Mouse (Mus musculus) macrophage (primary cell): ENCODE data around the gene Camsap3. TPM values are rescaled to one million over a fixed set of nuclear protein-coding genes. Genes with fewer than 3 reads are reported as not detected.

Source experiments
- H3K27ac ChIP-seq: fragments of 350-480 bp; formaldehyde crosslinking; 2 replicates; pipeline ENCODE4 v1.9.0; 2021
- H3K36me3 ChIP-seq: fragments of 350-480 bp; formaldehyde crosslinking; 2 replicates; pipeline ENCODE4 v1.9.0; 2021; ENCODE audit errors: inconsistent target
- H3K4me3 ChIP-seq: fragments of 350-480 bp; formaldehyde crosslinking; 2 replicates; pipeline ENCODE4 v1.9.0; 2021; ENCODE audit errors: inconsistent target
- H3K79me2 ChIP-seq: fragments of 350-480 bp; formaldehyde crosslinking; 2 replicates; pipeline ENCODE4 v1.9.0; 2021; ENCODE audit errors: inconsistent target
- WGBS: methylation state at CpG from one replicate; pipeline ENCODE4 v1.1.7; 2026; ENCODE audit warnings: inconsistent platforms; ENCODE audit not compliant: missing documents; 5-methylcytosine and 5-hydroxymethylcytosine counted together
- polyA plus RNA-seq: library from polyadenylated mRNA; stranded (reverse); fragments of 250-400 nt; gene quantifications from 3 replicates; pipeline ENCODE4 v1.2.4, GENCODE M21; 2018; ENCODE audit warnings: inconsistent platforms

The Camsap3 gene
- polyA plus RNA-seq, 1 experiment from 2014 or later = 0.52 TPM

- Histone ChIP-seq H3K36me3 (no peaks in the 10 kb centered on the region), H3K4me3 (no peak overlapping the region), H3K79me2 (no peaks in the 10 kb centered on the region), H3K27ac (no peak overlapping the region)
- WGBS = 49% methylated on average over 7 of the region's 7 CpGs
Measured at GRCm38 (mm10) chr8:3656725-3657381, 69.8 kb downstream of the Camsap3 start.

Other genes starting within 250 kb of the Camsap3 start
- 0.19 to 0.32 TPM in 2 of 3 replicates, not detected in the other for gene A430078G23Rik, start 233.9 kb upstream of the Camsap3 start, polyA plus RNA-seq
- gene Arhgef18, start 194.3 kb upstream of the Camsap3 start, polyA plus RNA-seq = 2.2 to 3.5 TPM (median 2.2 TPM) in 3 replicates
- gene Pex11g, start 119.6 kb upstream of the Camsap3 start, polyA plus RNA-seq = 1.0 to 2.3 TPM (median 1.1 TPM) in 3 replicates
- gene Tex45, start 116.4 kb upstream of the Camsap3 start, polyA plus RNA-seq = not detected in 3 replicates
- 7.9 to 23.2 TPM (median 13.3 TPM) in 3 replicates for gene Zfp358, start 94.2 kb upstream of the Camsap3 start, polyA plus RNA-seq
- gene Mcoln1, start 86.8 kb upstream of the Camsap3 start, polyA plus RNA-seq = 50.2 to 92.5 TPM (median 73.4 TPM) in 3 replicates
- gene Pnpla6, start 71.9 kb upstream of the Camsap3 start, polyA plus RNA-seq = 10.2 to 19.0 TPM (median 11.7 TPM) in 3 replicates
- not detected in 3 replicates for gene C330021F23Rik, start 19.3 kb upstream of the Camsap3 start, polyA plus RNA-seq
- gene Xab2, start 34.0 kb downstream of the Camsap3 start, polyA plus RNA-seq = 26.9 to 29.7 TPM (median 28.8 TPM) in 3 replicates
- 35.9 to 49.5 TPM (median 43.3 TPM) in 3 replicates for gene Pet100, start 34.3 kb downstream of the Camsap3 start, polyA plus RNA-seq
- not detected in 3 replicates for gene Pcp2, start 38.3 kb downstream of the Camsap3 start, polyA plus RNA-seq
- gene Stxbp2, start 43.7 kb downstream of the Camsap3 start, polyA plus RNA-seq = 121 to 243 TPM (median 173 TPM) in 3 replicates
- not detected in 3 replicates for gene Retn, start 68.5 kb downstream of the Camsap3 start, polyA plus RNA-seq
- 0.22 to 0.92 TPM (median 0.34 TPM) in 3 replicates for gene Mcemp1, start 78.5 kb downstream of the Camsap3 start, polyA plus RNA-seq
- gene Fcor, start 85.1 kb downstream of the Camsap3 start, polyA plus RNA-seq = 1.5 to 1.9 TPM in 2 of 3 replicates, not detected in the other
- 7.0 to 10.2 TPM (median 7.1 TPM) in 3 replicates for gene Trappc5, start 89.0 kb downstream of the Camsap3 start, polyA plus RNA-seq
- not detected in 3 replicates for gene Fcer2a, start 106.9 kb downstream of the Camsap3 start, polyA plus RNA-seq
- not detected in 3 replicates for gene Clec4g, start 133.4 kb downstream of the Camsap3 start, polyA plus RNA-seq
- gene Cd209a, start 161.7 kb downstream of the Camsap3 start, polyA plus RNA-seq = 0.15 to 0.83 TPM in 2 of 3 replicates, not detected in the other